Mouse (Mus musculus): ENCODE measurements around the gene Sp3. TPM values are rescaled to one million over a fixed set of nuclear protein-coding genes. Genes with fewer than 3 reads are reported as not detected.
"Not testable (repeated sequence)": the region's sequence is repeated elsewhere in the genome, so short reads cannot be mapped to it uniquely, and the experiment has no call there.

The Sp3 gene
- total and polyA plus RNA-seq, 2 experiments from 2014 or later = 28.3 to 62.1 TPM

DNA sequence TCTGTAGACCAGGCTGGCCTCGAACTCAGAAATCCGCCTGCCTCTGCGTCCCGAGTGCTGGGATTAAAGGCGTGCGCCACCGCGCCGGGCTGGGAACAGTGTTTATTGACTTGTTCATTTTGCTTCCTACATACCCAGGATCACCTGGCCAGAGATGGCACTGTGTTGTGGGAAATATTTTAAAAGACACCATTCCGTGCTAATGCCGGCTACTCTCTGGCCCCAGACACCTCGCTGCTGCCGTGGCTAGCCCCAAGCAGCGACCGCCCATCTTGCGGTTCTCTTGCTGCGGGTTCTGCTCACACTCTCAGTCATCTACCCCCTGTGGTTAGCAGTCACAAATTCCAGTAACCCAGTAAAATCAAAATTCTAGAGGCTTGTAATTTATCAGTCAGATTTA, 12.3 kb upstream of the Sp3 start:
- H3K36me3 ChIP-seq (replicated peaks; ENCODE audit: control insufficient read depth, insufficient read depth, low read length) = 0 out of 2 replicates have a peak, but pooled peaks cover 5% of the 10 kb centered on the region
- WGBS = 95% methylated on average over 16 of the region's 17 CpGs
- no peaks in the 10 kb centered on the region for H3K27me3 ChIP-seq (ENCODE audit: control insufficient read depth, insufficient read depth, low read length)
- no peak for ATAC-seq (ENCODE audit: insufficient read depth, low read depth)
- peaks cover 23% of the 10 kb centered on the region for H3K4me1 ChIP-seq (ENCODE audit: control insufficient read depth, insufficient read depth)
- H3K4me2 ChIP-seq (ENCODE audit: low read depth, low read length) = no peak overlapping the region
- no peak overlapping the region for H3K27ac ChIP-seq (ENCODE audit: low read depth)
- H3K9ac ChIP-seq (replicated peaks; ENCODE audit: low read depth, low read length) = no peak overlapping the region
- no peak for TF ChIP-seq EP300 (IDR thresholded peaks at IDR 0.05; ENCODE audit: low read depth)
- TF ChIP-seq CTCF (IDR thresholded peaks at IDR 0.05; ENCODE audit: low read depth) = no peak
- DNase-seq (ENCODE audit: low spot score) = no peak
- H3K9me3 ChIP-seq (replicated peaks; ENCODE audit: control insufficient read depth, low read length) = peaks cover 16% of the 10 kb centered on the region
- no peak overlapping the region for H3K4me3 ChIP-seq (ENCODE audit: low read depth, low read length)

GRCm38 (mm10) chr2:72988945-72989344, 8.7 kb upstream of the Sp3 start:
- not testable (repeated sequence) for H3K4me2 ChIP-seq (ENCODE audit: low read depth, low read length); ATAC-seq (ENCODE audit: insufficient read depth, low read depth); DNase-seq (ENCODE audit: low spot score); H3K4me3 ChIP-seq (ENCODE audit: low read depth, low read length); H3K4me1 ChIP-seq (ENCODE audit: control insufficient read depth, insufficient read depth); H3K9ac ChIP-seq (replicated peaks; ENCODE audit: low read depth, low read length); H3K36me3 ChIP-seq (replicated peaks; ENCODE audit: control insufficient read depth, insufficient read depth, low read length); H3K27me3 ChIP-seq (ENCODE audit: control insufficient read depth, insufficient read depth, low read length); H3K27ac ChIP-seq (ENCODE audit: low read depth)
- 92% methylated on average over 9 of the region's 9 CpGs for WGBS
- peaks cover 16% of the 10 kb centered on the region for H3K9me3 ChIP-seq (replicated peaks; ENCODE audit: control insufficient read depth, low read length)

GRCm38 (mm10) chr2:72986616-72987015, 6.4 kb upstream of the Sp3 start, which contains the start of gene Gm11084:
Gene Gm11084 (minus strand): TSS chr2:72986716.
- H3K9ac ChIP-seq (replicated peaks; ENCODE audit: low read depth, low read length) = no peak within 1 kb of the TSS
- no peak for TF ChIP-seq EP300 (IDR thresholded peaks at IDR 0.05; ENCODE audit: low read depth)
- TF ChIP-seq CTCF (IDR thresholded peaks at IDR 0.05; ENCODE audit: low read depth) = no peak
- ATAC-seq (ENCODE audit: insufficient read depth, low read depth) = no peak

GRCm38 (mm10) chr2:72985516-72985915, 5.3 kb upstream of the Sp3 start:
- TF ChIP-seq CTCF (IDR thresholded peaks at IDR 0.05; ENCODE audit: low read depth) (no peak), EP300 (IDR thresholded peaks at IDR 0.05; ENCODE audit: low read depth) (no peak)
- 74% methylated on average over 1 of the region's 1 CpGs for WGBS
- no peaks in the 10 kb centered on the region for H3K27me3 ChIP-seq (ENCODE audit: control insufficient read depth, insufficient read depth, low read length)
- no peak overlapping the region for H3K4me2 ChIP-seq (ENCODE audit: low read depth, low read length)
- 0 out of 2 replicates have a peak, but pooled peaks cover 5% of the 10 kb centered on the region for H3K36me3 ChIP-seq (replicated peaks; ENCODE audit: control insufficient read depth, insufficient read depth, low read length)
- no peak overlapping the region for H3K27ac ChIP-seq (ENCODE audit: low read depth)
- ATAC-seq (ENCODE audit: insufficient read depth, low read depth) (no peak), DNase-seq (ENCODE audit: low spot score) (no peak)
- peaks cover 9% of the 10 kb centered on the region; the same call in 1 of the 2 replicates for H3K4me1 ChIP-seq (ENCODE audit: control insufficient read depth, insufficient read depth)
- no peak overlapping the region for H3K9ac ChIP-seq (replicated peaks; ENCODE audit: low read depth, low read length)
- peaks cover 16% of the 10 kb centered on the region for H3K9me3 ChIP-seq (replicated peaks; ENCODE audit: control insufficient read depth, low read length)
- H3K4me3 ChIP-seq (ENCODE audit: low read depth, low read length) = no peak overlapping the region

More at GRCm38 (mm10) chr2:72986616-72987015, 6.4 kb upstream of the Sp3 start, which contains the start of gene Gm11084:
- Histone ChIP-seq H3K4me1 (ENCODE audit: control insufficient read depth, insufficient read depth) (peaks cover 3% of the 10 kb centered on the region; the same call in 1 of the 2 replicates), H3K27me3 (ENCODE audit: control insufficient read depth, insufficient read depth, low read length) (no peaks in the 10 kb centered on the region), H3K27ac (ENCODE audit: low read depth) (no peak within 1 kb of the TSS), H3K4me3 (ENCODE audit: low read depth, low read length) (no peak within 1 kb of the TSS), H3K4me2 (ENCODE audit: low read depth, low read length) (no peak within 1 kb of the TSS), H3K9me3 (replicated peaks; ENCODE audit: control insufficient read depth, low read length) (peaks cover 16% of the 10 kb centered on the region), H3K36me3 (replicated peaks; ENCODE audit: control insufficient read depth, insufficient read depth, low read length) (0 out of 2 replicates have a peak, but pooled peaks cover 5% of the 10 kb centered on the region)
- WGBS = 76% methylated on average over 5 of the region's 5 CpGs
- DNase-seq (ENCODE audit: low spot score) = no peak

DNA sequence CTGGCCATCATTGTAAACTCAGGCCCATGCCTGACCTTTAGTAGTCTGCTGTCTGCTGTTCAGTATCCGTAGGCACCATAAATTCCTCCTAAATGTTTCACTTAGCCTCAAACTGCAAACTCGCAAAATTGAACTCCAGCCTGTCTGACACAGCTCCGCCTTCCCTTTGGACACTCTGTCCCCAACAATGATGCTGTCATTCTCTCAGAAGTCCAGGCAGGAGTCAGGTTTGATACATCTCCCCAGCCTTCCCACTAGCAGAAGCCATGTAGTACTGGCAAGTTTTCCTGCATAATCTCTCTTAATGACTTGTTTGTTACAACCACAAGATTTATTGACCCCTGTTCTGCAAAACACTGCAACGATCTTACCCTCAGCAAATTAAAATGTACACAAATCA, 4.6 kb upstream of the Sp3 start:
- no peak for TF ChIP-seq EP300 (IDR thresholded peaks at IDR 0.05; ENCODE audit: low read depth)
- no peak for TF ChIP-seq CTCF (IDR thresholded peaks at IDR 0.05; ENCODE audit: low read depth)
- peaks cover 9% of the 10 kb centered on the region; the same call in 1 of the 2 replicates for H3K4me1 ChIP-seq (ENCODE audit: control insufficient read depth, insufficient read depth)
- H3K4me3 ChIP-seq (ENCODE audit: low read depth, low read length) = no peak overlapping the region
- no peaks in the 10 kb centered on the region for H3K27me3 ChIP-seq (ENCODE audit: control insufficient read depth, insufficient read depth, low read length)
- 0 out of 2 replicates have a peak overlapping the region, but pooled peaks have one; percentile 53 for H3K27ac ChIP-seq (ENCODE audit: low read depth)
- no peak overlapping the region for H3K9ac ChIP-seq (replicated peaks; ENCODE audit: low read depth, low read length)
- H3K36me3 ChIP-seq (replicated peaks; ENCODE audit: control insufficient read depth, insufficient read depth, low read length) = 0 out of 2 replicates have a peak, but pooled peaks cover 5% of the 10 kb centered on the region
- ATAC-seq (ENCODE audit: insufficient read depth, low read depth) = no peak
- peaks cover 13% of the 10 kb centered on the region for H3K9me3 ChIP-seq (replicated peaks; ENCODE audit: control insufficient read depth, low read length)
- WGBS = 79% methylated on average over 4 of the region's 4 CpGs
- no peak overlapping the region for H3K4me2 ChIP-seq (ENCODE audit: low read depth, low read length)
- DNase-seq (ENCODE audit: low spot score) = no peak

DNA sequence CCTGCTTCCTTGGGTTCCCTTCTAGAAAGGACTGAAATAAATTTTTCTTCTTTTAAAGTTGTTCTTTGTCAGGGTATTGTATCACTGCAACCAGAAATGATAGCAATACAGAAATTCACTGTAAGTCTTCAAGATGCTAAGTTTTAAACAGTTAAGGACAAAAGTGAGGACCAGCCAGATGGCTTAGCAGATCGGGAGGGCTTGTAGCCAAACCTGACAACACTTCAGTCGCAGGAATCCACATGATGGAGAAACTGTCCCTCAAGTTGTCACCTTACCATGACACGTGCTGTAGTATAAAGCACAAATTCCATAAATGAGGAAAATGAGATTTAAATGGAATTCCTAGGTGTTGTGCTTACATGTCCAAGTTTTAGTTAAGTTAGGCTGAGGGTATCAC, 3.0 kb upstream of the Sp3 start:
- H3K36me3 ChIP-seq (replicated peaks; ENCODE audit: control insufficient read depth, insufficient read depth, low read length) = no peaks in the 10 kb centered on the region
- no peak overlapping the region for H3K4me3 ChIP-seq (ENCODE audit: low read depth, low read length)
- peaks cover under 1% of the 10 kb centered on the region; the same call in 1 of the 2 replicates for H3K9me3 ChIP-seq (replicated peaks; ENCODE audit: control insufficient read depth, low read length)
- 73% methylated on average over 3 of the region's 3 CpGs for WGBS
- TF ChIP-seq CTCF (IDR thresholded peaks at IDR 0.05; ENCODE audit: low read depth) = no peak
- TF ChIP-seq EP300 (IDR thresholded peaks at IDR 0.05; ENCODE audit: low read depth) = no peak
- DNase-seq (ENCODE audit: low spot score) (no peak), ATAC-seq (ENCODE audit: insufficient read depth, low read depth) (no peak)
- H3K4me2 ChIP-seq (ENCODE audit: low read depth, low read length) = no peak overlapping the region
- H3K9ac ChIP-seq (replicated peaks; ENCODE audit: low read depth, low read length) = no peak overlapping the region
- peaks cover 9% of the 10 kb centered on the region; the same call in 1 of the 2 replicates for H3K4me1 ChIP-seq (ENCODE audit: control insufficient read depth, insufficient read depth)
- H3K27ac ChIP-seq (ENCODE audit: low read depth) = no peak overlapping the region
- no peaks in the 10 kb centered on the region for H3K27me3 ChIP-seq (ENCODE audit: control insufficient read depth, insufficient read depth, low read length)

Data from heart, postnatal 0 days (tissue).